Mouse (Mus musculus): ENCODE data around the gene Slc6a17. TPM values are rescaled to one million over a fixed set of nuclear protein-coding genes. Genes with fewer than 3 reads are reported as not detected.

Slc6a17 gene
- polyA plus RNA-seq, 1 experiment: 6.5 TPM

Other genes starting within 250 kb of the Slc6a17 start
- gene Lamtor5, start 239.2 kb downstream of the Slc6a17 start, polyA plus RNA-seq (2012; rRNA removed): 116 and 121 TPM in 2 replicates
- gene Slc16a4, start 226.8 kb downstream of the Slc6a17 start, polyA plus RNA-seq (2012; rRNA removed): 2.4 and 2.7 TPM in 2 replicates
- 6.4 and 8.5 TPM in 2 replicates for gene Rbm15, start 184.3 kb downstream of the Slc6a17 start, polyA plus RNA-seq (2012; rRNA removed)
- gene Kcnc4, start 58.5 kb downstream of the Slc6a17 start, polyA plus RNA-seq (2012; rRNA removed): 25.9 and 26.3 TPM in 2 replicates
- 2.7 and 3.6 TPM in 2 replicates for gene Ubl4b, start 37.1 kb upstream of the Slc6a17 start, polyA plus RNA-seq (2012; rRNA removed)
- gene Alx3, start 77.0 kb upstream of the Slc6a17 start, polyA plus RNA-seq (2012; rRNA removed): not detected in 2 replicates
- gene Gm10961, start 113.3 kb upstream of the Slc6a17 start, polyA plus RNA-seq (2012; rRNA removed): not detected in 2 replicates
- gene Strip1, start 113.7 kb upstream of the Slc6a17 start, polyA plus RNA-seq (2012; rRNA removed): 46.3 and 52.2 TPM in 2 replicates
- gene Ahcyl1, start 178.5 kb upstream of the Slc6a17 start, polyA plus RNA-seq (2012; rRNA removed): 89.6 and 93.7 TPM in 2 replicates
- 22.9 and 27.6 TPM in 2 replicates for gene Csf1, start 242.5 kb upstream of the Slc6a17 start, polyA plus RNA-seq (2012; rRNA removed)

Measured in gonadal fat pad, adult 2 months (tissue).